Mouse (Mus musculus) megakaryocyte, embryonic 14.5 days (primary cell): ENCODE data around the gene BC053393.

Source experiments
- FLI1 ChIP-seq: IDR thresholded peaks from 2 replicates; pipeline ENCODE4 v1.6.1; 2012; ENCODE audit warnings: low read length, inconsistent platforms, mixed read lengths
- GATA1 ChIP-seq: IDR thresholded peaks from 3 replicates; pipeline ENCODE4 v1.6.1; 2012; ENCODE audit warnings: mixed read lengths, low read length, inconsistent platforms, borderline replicate concordance

DNA sequence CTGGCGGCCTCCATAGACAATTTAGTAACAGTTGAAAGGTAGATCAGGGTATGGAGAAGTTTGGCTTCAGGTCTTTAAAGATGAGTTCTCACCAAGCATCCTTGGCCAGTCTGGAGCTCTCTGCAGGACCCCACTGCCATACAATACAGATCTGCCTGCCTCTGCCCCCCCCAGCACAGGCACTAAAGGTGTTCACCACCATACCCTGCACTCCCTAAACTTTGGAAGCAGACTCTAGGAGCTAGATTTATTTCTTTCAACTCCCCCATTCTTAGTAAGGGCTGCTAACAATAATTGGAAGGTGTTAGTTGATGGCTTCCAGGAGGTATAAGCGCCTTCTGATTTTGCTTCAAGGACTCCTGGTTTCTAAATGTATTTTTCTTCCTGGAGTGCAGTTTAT is 27.8 kb upstream of the BC053393 start:
- TF ChIP-seq GATA1 (no peak), FLI1 (no peak)
